Mouse (Mus musculus) Patski (cell line): ENCODE data around the gene Sh3bp4. TPM values are rescaled to one million over a fixed set of nuclear protein-coding genes. Genes with fewer than 3 reads are reported as not detected.

ENCODE experiments used
- ATAC-seq: fragments of 100-300 bp; one replicate; pipeline ENCODE4 v1.8.0; 2021
- CTCF ChIA-PET: fragments of 350-600 bp; sonication (Branson Sonifier 250); formaldehyde crosslinking; loops from one replicate; lab custom pipeline; 2022; ENCODE audit warnings: inconsistent platforms; lab: Charles Lee
- POLR2A ChIA-PET: fragments of 350-600 bp; sonication (Branson Sonifier 250); formaldehyde crosslinking; loops from one replicate; lab custom pipeline; 2022; ENCODE audit warnings: antibody characterized with exemption, inconsistent platforms; lab: Charles Lee
- DNase-seq: peaks from one replicate; pipeline ENCODE4 v3.0.0-alpha.2; 2011; ENCODE audit warnings: low read depth, low spot score
- H3K27me3 ChIP-seq: fragments of 371-371 bp; one replicate; pipeline ENCODE4 v1.5.1; 2021
- CTCF ChIP-seq: fragments of 100-300 bp; IDR thresholded peaks from one replicate; pipeline ENCODE4 v1.5.1; 2021
- in situ Hi-C: fragments of 300-500 bp; cut with MboI; formaldehyde crosslinking; loops from 3 replicates; pipeline ENCODE4 v1.11.1; 2018; ENCODE audit warnings: low pct_unique_long_range_greater_than_20kb, mixed read lengths
- polyA plus RNA-seq: library from polyadenylated mRNA; unstranded; gene quantifications from one replicate; pipeline ENCODE4 v1.2.3, GENCODE M21; 2021

Gene Sh3bp4
- polyA plus RNA-seq, 1 experiment from 2014 or later: 87.8 TPM

DNA sequence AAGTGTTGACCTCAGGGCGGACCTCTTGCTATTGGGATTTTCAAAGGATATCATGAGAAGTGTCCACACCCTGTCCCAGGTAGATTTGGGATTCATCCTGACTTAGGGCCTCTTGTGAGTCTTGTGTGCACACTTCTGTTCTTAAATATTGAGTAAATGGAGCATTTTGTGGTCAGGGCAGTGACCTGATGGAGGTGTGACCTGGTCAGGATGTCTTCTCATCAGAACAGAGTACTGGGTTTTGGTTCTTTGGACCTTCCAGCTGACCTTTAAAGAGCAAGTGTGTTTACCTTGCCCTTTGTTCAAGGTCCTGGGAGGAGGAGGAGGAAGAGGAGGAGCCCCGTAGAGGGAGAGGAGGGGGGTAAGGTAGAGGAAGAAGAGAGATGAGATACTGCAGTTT is 9.0 kb downstream of the Sh3bp4 start:
- TF ChIP-seq CTCF: no peak
- in situ Hi-C loops: loop anchor here (5.0 to 10.0 kb wide), 2 partner anchors 33 to 324 kb away; no protein-coding TSS in a partner anchor
- ChIA-PET POLR2A (interaction anchor here (1.5 kb wide), 1 partner anchor 73 kb away, joined by 4 read pairs; no protein-coding TSS in a partner anchor), CTCF (interaction anchor here (1.0 kb wide), 1 partner anchor 113 kb away, joined by 3 read pairs; no protein-coding TSS in a partner anchor)
- ATAC-seq (no peak), DNase-seq (no peak)
- H3K27me3 ChIP-seq: no peaks in the 10 kb centered on the region

DNA sequence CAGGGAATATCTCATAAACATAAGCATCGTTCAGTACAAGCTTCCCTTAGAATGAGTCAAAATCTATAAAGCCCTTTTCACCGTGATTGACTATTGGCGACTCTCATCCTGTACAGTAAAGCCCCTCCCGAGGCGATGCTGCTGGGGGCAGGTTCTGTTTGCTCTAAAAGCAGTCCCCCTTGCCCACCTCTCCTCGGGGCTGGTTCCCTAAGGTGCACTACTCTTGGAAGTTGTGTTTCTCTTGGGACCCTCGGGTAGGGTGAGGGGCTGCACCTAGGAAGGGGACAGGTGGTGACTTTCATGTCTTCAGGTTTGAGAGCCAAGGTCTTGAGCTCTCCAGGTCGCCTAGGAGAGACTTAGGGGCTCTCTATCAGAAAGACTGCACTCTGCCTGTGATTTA is 10.2 kb downstream of the Sh3bp4 start:
- in situ Hi-C loops: no loop called here
- ChIA-PET POLR2A (interaction anchor here (0.5 to 1.5 kb wide), 2 partner anchors 40 to 197 kb away, joined by 4 to 8 read pairs; no protein-coding TSS in a partner anchor), CTCF (interaction anchor here (1.4 kb wide), 1 partner anchor 101 kb away, joined by 3 read pairs; no protein-coding TSS in a partner anchor)
- ATAC-seq: no peak
- no peak for TF ChIP-seq CTCF
- DNase-seq: no peak
- no peaks in the 10 kb centered on the region for H3K27me3 ChIP-seq

DNA sequence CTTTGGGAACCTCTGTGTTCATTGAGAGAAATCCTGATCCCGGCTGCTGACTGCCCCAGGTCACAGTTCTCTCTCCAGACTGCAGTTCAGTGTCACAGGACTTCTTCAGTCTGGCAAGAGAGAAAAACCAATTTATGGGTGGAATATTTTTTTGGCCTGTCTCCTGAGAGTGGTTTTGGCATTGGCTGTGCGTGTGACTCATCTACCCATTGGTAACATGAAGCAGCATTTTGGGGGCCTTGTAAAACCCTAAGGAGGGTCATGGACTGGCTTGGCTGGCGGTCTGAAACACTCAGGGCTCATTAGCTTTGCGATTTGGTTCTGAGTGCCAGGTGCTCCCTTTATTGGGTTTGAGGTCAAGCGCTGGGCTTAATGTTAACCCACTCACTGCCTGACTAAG is 10.6 kb downstream of the Sh3bp4 start:
- POLR2A ChIA-PET: interaction anchor here (0.5 to 1.5 kb wide), 2 partner anchors 39 to 197 kb away, joined by 4 to 8 read pairs; no protein-coding TSS in a partner anchor
- CTCF ChIA-PET: interaction anchor here (1.4 kb wide), 1 partner anchor 102 kb away, joined by 3 read pairs; no protein-coding TSS in a partner anchor
- ATAC-seq (peak; percentile 60), DNase-seq (peak; percentile 71)
- no peaks in the 10 kb centered on the region for H3K27me3 ChIP-seq
- in situ Hi-C loops: no loop called here
- no peak for TF ChIP-seq CTCF

DNA sequence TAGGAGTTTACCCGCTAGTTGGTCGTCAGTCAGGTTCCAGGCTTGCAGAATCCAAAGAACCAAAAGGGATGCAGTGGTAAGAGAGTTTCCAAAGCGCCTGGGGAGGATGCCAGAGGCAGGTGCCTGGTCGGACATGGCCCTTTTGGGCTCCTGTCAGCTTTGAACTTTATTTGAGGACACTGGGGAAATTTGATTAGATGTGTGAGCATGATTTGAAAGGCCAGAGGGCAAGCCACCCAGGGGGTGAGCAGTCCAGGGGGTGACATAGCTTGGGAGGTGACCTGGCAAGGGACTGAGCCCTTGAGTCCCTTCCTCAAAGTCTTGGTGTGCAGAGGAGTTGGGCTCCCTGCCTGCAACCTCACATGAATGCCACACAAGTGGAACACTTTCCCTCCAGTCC is 11.2 kb downstream of the Sh3bp4 start:
- in situ Hi-C loops: no loop called here
- no peak for TF ChIP-seq CTCF
- ATAC-seq: no peak
- ChIA-PET CTCF (interaction anchor here (1.2 to 1.4 kb wide), 2 partner anchors 8 to 102 kb away, joined by 3 read pairs; no protein-coding TSS in a partner anchor), POLR2A (interaction anchor here (1.5 kb wide), 1 partner anchor 39 kb away, joined by 4 read pairs; no protein-coding TSS in a partner anchor)
- no peak for DNase-seq
- no peaks in the 10 kb centered on the region for H3K27me3 ChIP-seq

DNA sequence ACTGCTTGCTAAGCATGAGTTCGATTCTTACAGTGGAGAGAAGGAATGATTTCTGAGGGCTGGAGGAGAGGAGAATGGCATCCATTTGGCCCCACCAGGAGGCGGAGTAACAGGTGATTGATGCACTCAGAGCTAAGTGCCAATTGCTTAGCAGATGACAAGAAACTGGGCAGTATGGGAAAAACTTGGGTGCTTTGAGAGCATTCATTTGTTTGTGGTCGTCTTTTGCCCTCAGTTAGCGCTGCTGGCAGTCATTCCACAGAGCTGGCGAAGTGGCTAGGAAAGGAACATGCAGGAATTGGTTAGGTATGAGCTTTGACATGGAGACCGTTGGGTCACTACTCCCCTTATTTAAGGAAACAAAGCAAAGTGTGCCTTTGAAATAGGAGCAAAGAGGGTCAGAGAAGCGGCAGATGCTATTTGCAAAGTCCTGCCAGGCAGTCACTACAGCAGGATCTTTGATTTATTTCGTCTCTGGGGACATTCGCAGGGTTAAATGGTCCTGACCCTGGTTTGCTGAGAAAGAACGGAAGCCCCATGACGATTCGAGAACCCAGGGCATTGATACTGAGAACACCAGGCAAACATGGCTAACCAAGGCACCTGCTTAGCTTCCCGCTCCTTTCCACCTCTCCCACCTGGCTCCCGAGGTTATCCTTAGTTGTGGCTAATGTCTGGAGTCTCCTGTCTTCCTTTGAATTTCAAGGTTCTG is 12.1 kb downstream of the Sh3bp4 start:
- DNase-seq (no peak), ATAC-seq (no peak)
- ChIA-PET POLR2A (interaction anchor here (0.6 to 0.8 kb wide), 2 partner anchors 69 to 214 kb away, joined by 3 read pairs; no protein-coding TSS in a partner anchor), CTCF (interaction anchor here (1.2 kb wide), 1 partner anchor 9 kb away, joined by 3 read pairs; no protein-coding TSS in a partner anchor)
- TF ChIP-seq CTCF: no peak
- H3K27me3 ChIP-seq: no peaks in the 10 kb centered on the region
- in situ Hi-C loops: no loop called here

DNA sequence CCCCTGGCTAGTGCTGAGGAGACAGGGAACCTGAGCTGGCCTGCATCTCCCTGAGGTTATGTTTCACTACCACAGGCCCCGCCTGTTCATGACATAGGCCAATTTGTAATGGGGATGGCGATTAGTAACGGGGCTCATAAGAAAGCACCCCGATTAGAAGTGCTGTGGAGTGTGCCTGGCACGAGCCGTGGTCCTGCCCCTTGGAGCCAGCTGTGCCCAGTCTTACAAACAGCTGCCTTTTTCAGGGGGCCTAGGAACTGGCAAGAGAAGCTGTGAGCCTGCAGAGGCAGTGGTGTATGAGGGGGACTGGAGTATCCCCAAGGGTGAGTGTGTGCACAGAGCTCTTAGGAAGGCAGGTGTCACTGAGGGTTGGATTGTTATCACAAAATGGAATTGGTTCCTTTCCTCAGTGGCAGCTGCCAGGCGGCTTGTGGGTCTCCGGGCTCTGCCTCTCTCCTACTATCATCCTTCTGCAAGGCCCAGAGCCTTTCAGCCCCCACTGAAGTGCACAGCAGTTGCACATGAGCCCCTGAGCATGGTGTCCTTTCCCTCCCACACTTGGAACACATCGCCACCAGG is 16.4 kb downstream of the Sh3bp4 start:
- TF ChIP-seq CTCF: no peak
- ATAC-seq: no peak
- ChIA-PET POLR2A (no interaction called here), CTCF (no interaction called here)
- DNase-seq: no peak
- in situ Hi-C loops: no loop called here
- H3K27me3 ChIP-seq: no peaks in the 10 kb centered on the region

DNA sequence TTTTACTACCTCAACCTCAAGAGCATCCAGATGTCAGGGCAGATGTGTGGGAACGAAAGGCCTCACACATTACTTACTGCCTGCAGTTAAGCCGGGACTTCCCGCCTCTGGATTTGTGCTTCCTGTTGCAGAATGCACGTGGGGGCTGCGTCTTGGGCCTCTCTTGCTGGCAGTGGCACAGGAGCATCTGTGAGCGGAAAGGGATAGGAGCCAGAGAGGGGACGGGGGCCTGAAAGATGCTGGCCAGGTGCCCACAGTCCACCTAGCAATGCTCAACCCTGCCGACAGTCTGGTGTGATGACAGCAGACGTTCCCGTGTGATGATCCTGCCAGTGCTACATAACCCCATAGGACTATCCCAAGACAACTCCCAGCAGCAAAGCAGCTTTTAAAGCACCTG is 17.9 kb downstream of the Sh3bp4 start:
- in situ Hi-C loops: no loop called here
- TF ChIP-seq CTCF: no peak
- DNase-seq: no peak
- ChIA-PET CTCF (interaction anchor here (1.6 kb wide), 1 partner anchor 103 kb away, joined by 4 read pairs; no protein-coding TSS in a partner anchor), POLR2A (no interaction called here)
- no peaks in the 10 kb centered on the region for H3K27me3 ChIP-seq
- no peak for ATAC-seq

DNA sequence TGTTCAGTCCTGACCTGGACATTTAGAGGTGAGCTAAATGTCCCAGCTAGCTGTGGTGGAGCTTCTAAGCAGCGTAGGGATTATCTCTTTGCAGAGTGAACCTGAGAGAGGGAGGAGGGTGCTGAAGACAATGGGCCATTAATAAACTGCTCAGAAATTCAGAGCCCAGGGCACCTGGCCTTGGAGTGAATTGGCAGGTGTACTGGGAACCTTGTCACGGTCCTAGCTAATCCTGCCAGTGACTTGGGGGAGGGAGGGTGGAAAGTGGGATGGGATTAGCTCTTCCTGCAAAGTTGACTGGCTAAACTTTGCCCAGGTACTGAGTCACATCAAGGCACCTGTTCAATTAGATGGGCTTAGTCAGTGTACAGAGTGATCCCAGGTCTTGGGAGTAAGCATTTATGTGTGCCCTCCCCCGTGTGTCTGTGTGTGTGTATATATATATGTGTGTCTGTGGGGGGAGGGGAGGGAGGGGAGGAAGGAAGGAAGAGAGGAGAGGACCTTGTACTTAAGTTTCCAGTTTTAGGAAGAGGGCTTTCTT is 18.6 kb downstream of the Sh3bp4 start:
- no peak for ATAC-seq
- no peak for DNase-seq
- TF ChIP-seq CTCF: no peak
- no peaks in the 10 kb centered on the region for H3K27me3 ChIP-seq
- in situ Hi-C loops: no loop called here
- CTCF ChIA-PET: interaction anchor here (1.5 to 1.6 kb wide), 2 partner anchors 103 to 338 kb away, joined by 3 to 4 read pairs; no protein-coding TSS in a partner anchor
- POLR2A ChIA-PET: no interaction called here

DNA sequence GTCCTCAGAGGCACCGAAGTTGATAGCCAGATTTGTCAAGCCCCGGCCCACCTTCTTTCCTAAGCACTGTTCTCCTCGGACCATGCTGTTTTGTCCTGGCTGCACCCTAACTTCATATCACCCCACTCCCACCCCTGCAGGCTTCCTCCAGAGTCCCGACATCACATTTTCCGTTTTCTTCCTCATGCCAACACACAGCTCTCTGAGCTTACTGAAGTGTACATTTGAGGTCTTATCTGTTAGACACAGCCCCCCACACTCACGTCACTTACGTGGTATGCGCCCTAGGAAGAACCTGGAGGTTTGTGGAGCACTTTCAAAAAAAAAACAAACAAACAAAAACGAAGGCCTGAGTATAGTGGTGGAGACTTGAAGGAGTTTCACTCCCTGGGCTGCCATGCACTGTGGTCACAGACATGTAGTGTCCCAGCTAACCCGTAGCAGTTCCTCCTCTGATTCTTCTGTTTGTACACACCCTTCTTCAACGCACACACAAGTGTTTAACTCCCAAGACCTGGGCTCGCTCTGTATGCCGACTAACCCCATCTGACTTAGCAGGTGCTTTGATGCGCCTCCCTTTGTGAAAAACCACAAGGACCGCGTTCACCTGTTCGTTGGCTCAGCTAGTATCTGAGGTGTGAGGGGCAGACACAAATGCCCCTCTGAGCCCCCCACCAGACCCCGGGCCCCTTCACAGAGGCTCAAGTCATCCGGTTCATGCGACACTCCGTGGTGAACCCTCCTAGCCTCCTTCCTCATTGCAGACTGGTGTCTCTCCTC is 19.8 kb downstream of the Sh3bp4 start:
- no peaks in the 10 kb centered on the region for H3K27me3 ChIP-seq
- in situ Hi-C loops: no loop called here
- DNase-seq (no peak), ATAC-seq (no peak)
- no peak for TF ChIP-seq CTCF
- ChIA-PET POLR2A (interaction anchor here (0.6 kb wide), 1 partner anchor 20 kb away, joined by 3 read pairs; the partner anchor contains the start of gene Sh3bp4), CTCF (interaction anchor here (1.5 to 1.6 kb wide), 2 partner anchors 29 to 339 kb away, joined by 3 to 4 read pairs; no protein-coding TSS in a partner anchor)
